Mouse (Mus musculus): Measurements from ENCODE around the gene Ncaph2. TPM values are rescaled to one million over a fixed set of nuclear protein-coding genes. Genes with fewer than 3 reads are reported as not detected.

Gene Ncaph2
- polyA plus RNA-seq, 1 experiment from 2014 or later, result 200 TPM

DNA sequence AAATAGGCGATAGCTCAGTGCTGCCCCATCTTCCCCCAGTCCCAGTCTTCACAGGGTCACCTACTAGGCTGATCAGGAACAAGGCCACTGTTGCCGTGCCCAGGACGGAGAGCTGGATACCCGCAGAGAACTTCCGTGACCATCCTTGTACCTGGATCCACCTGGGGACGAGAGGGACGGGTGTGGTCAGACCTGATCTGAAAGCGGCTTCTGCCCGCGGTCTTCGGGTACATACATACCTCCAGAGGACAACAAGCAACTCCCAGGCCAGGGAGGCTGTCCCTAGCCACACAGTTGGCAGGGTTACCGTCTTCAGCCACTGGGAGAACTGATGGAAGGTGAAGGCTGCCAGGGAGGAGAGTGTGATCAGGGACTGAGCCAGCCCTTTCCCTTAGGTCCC is 2.7 kb upstream of the Ncaph2 start:
- DNase-seq (ENCODE audit: low spot score), result no peak
- peaks cover 51% of the 10 kb centered on the region for H3K36me3 ChIP-seq
- H3K4me3 ChIP-seq, result no peak overlapping the region
- 98% methylated on average over 12 of the region's 12 CpGs for WGBS
- H3K4me1 ChIP-seq, result peaks cover 23% of the 10 kb centered on the region
- H3K9me3 ChIP-seq (replicated peaks), result no peaks in the 10 kb centered on the region
- H3K27me3 ChIP-seq (ENCODE audit: low read depth, poor library complexity, severe bottlenecking), result no peaks in the 10 kb centered on the region
- no peak overlapping the region for H3K27ac ChIP-seq

GRCm38 (mm10) chr15:89353837-89354236 is 1.7 kb upstream of the Ncaph2 start:
- Histone ChIP-seq H3K27ac (no peak overlapping the region), H3K27me3 (ENCODE audit: low read depth, poor library complexity, severe bottlenecking) (no peaks in the 10 kb centered on the region), H3K9me3 (replicated peaks) (no peaks in the 10 kb centered on the region), H3K4me1 (peaks cover 23% of the 10 kb centered on the region), H3K36me3 (peaks cover 57% of the 10 kb centered on the region), H3K4me3 (peak overlapping the region; percentile 76)
- 96% methylated on average over 16 of the region's 16 CpGs for WGBS
- DNase-seq (ENCODE audit: low spot score), result no peak

GRCm38 (mm10) chr15:89354455-89354854 is 1.1 kb upstream of the Ncaph2 start:
- peaks cover 63% of the 10 kb centered on the region for H3K36me3 ChIP-seq
- DNase-seq (ENCODE audit: low spot score), result no peak
- peak overlapping the region; percentile 93 for H3K27ac ChIP-seq
- peaks cover 23% of the 10 kb centered on the region for H3K4me1 ChIP-seq
- WGBS, result 90% methylated on average over 7 of the region's 7 CpGs
- H3K27me3 ChIP-seq (ENCODE audit: low read depth, poor library complexity, severe bottlenecking), result no peaks in the 10 kb centered on the region
- no peaks in the 10 kb centered on the region for H3K9me3 ChIP-seq (replicated peaks)
- peak overlapping the region; percentile 76 for H3K4me3 ChIP-seq

GRCm38 (mm10) chr15:89356372-89356771 is 853 bp downstream of the Ncaph2 start:
- DNase-seq (ENCODE audit: low spot score), result peak; percentile 92
- Histone ChIP-seq H3K27me3 (ENCODE audit: low read depth, poor library complexity, severe bottlenecking) (no peaks in the 10 kb centered on the region), H3K4me3 (peak overlapping the region; percentile 76), H3K27ac (peak overlapping the region; percentile 93), H3K4me1 (peaks cover 23% of the 10 kb centered on the region), H3K36me3 (peaks cover 64% of the 10 kb centered on the region), H3K9me3 (replicated peaks) (no peaks in the 10 kb centered on the region)
- whole genome bisulfite sequencing, result under 1% methylated on average over 15 of the region's 15 CpGs

- H3K27me3 ChIP-seq (ENCODE audit: low read depth, poor library complexity, severe bottlenecking), result no peaks in the 10 kb centered on the region
- H3K27ac ChIP-seq, result no peak overlapping the region
- DNase-seq (ENCODE audit: low spot score), result no peak
- H3K9me3 ChIP-seq (replicated peaks), result no peaks in the 10 kb centered on the region
- H3K4me3 ChIP-seq, result no peak overlapping the region
- peaks cover 64% of the 10 kb centered on the region for H3K36me3 ChIP-seq
- H3K4me1 ChIP-seq, result peaks cover 21% of the 10 kb centered on the region
- WGBS, result 93% methylated on average over 3 of the region's 3 CpGs
These were observed 3.3 kb downstream of the Ncaph2 start for GRCm38 (mm10) chr15:89358784-89359183.

- H3K4me3 ChIP-seq, result no peak overlapping the region
- no peak overlapping the region for H3K27ac ChIP-seq
- no peak for DNase-seq (ENCODE audit: low spot score)
- H3K27me3 ChIP-seq (ENCODE audit: low read depth, poor library complexity, severe bottlenecking), result no peaks in the 10 kb centered on the region
- WGBS, result 93% methylated on average over 7 of the region's 7 CpGs
- peaks cover 95% of the 10 kb centered on the region for H3K36me3 ChIP-seq
- H3K9me3 ChIP-seq (replicated peaks), result no peaks in the 10 kb centered on the region
- H3K4me1 ChIP-seq, result no peaks in the 10 kb centered on the region
These were observed 7.5 kb downstream of the Ncaph2 start for GRCm38 (mm10) chr15:89363051-89363450.

- no peak overlapping the region for H3K27ac ChIP-seq
- H3K4me1 ChIP-seq, result no peaks in the 10 kb centered on the region
- H3K9me3 ChIP-seq (replicated peaks), result no peaks in the 10 kb centered on the region
- no peak overlapping the region for H3K4me3 ChIP-seq
- no peak for DNase-seq (ENCODE audit: low spot score)
- WGBS, result 93% methylated on average over 4 of the region's 4 CpGs
- no peaks in the 10 kb centered on the region for H3K27me3 ChIP-seq (ENCODE audit: low read depth, poor library complexity, severe bottlenecking)
- peaks cover 100% of the 10 kb centered on the region for H3K36me3 ChIP-seq
These were observed 9.6 kb downstream of the Ncaph2 start for GRCm38 (mm10) chr15:89365141-89365551.

DNA sequence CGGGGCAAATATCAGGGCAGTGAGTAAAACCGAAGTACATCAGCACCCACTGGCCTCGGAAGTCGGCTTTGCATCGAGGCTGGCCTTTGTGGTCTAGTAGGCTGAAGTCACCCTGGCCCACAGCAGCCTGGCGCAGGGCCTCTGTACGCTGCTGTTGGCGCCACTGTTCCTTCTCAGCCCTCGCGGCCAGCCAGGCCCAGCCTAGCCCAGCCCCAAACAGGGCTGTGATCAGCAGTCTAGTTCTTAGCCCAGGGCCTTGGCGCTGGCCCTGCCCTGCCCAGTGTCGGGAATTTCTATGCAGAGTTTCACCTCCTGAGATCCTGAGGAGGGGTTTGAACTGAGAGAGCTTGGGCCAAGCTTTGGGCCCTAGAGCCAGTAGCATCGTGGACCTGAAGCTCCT is 16.5 kb downstream of the Ncaph2 start:
- no peak for DNase-seq (ENCODE audit: low spot score)
- H3K27ac ChIP-seq, result no peak overlapping the region
- peaks cover 14% of the 10 kb centered on the region for H3K27me3 ChIP-seq (ENCODE audit: low read depth, poor library complexity, severe bottlenecking)
- H3K4me3 ChIP-seq, result no peak overlapping the region; the same call in 1 of the 2 replicates
- no peaks in the 10 kb centered on the region for H3K9me3 ChIP-seq (replicated peaks)
- peaks cover 34% of the 10 kb centered on the region for H3K4me1 ChIP-seq
- peaks cover 60% of the 10 kb centered on the region for H3K36me3 ChIP-seq
- 93% methylated on average over 13 of the region's 13 CpGs for WGBS

DNA sequence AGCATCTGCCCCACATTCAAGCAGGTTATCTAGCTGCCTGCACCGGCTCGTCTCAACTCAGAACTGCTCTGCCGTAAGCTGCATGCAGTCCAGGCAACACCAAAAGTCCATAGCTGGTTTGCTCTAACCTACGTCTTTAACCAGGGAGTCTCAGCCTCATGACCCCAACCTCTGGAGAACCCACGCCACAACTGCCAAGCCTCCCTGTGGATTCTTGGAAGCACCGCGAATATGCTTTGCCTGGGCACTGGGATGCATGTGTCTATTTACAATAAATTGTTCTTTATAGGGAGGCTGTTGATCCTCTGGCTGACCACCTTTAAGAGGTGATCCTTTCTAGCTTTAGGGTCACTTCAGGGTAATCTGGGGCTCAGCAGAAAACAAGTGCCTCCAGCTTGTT is 17.0 kb downstream of the Ncaph2 start:
- H3K27me3 ChIP-seq (ENCODE audit: low read depth, poor library complexity, severe bottlenecking), result peaks cover 19% of the 10 kb centered on the region
- DNase-seq (ENCODE audit: low spot score), result no peak
- no peaks in the 10 kb centered on the region for H3K9me3 ChIP-seq (replicated peaks)
- H3K36me3 ChIP-seq, result peaks cover 55% of the 10 kb centered on the region
- H3K4me1 ChIP-seq, result peaks cover 39% of the 10 kb centered on the region
- 85% methylated on average over 7 of the region's 7 CpGs for WGBS
- no peak overlapping the region for H3K27ac ChIP-seq
- H3K4me3 ChIP-seq, result peak overlapping the region; percentile 66

- WGBS, result 2% methylated on average over 35 of the region's 35 CpGs
- peaks cover 48% of the 10 kb centered on the region for H3K36me3 ChIP-seq
- H3K4me1 ChIP-seq, result peaks cover 45% of the 10 kb centered on the region
- peak overlapping the region; percentile 93 for H3K27ac ChIP-seq
- DNase-seq (ENCODE audit: low spot score), result peak; percentile 85
- peak overlapping the region; percentile 66 for H3K4me3 ChIP-seq
- no peaks in the 10 kb centered on the region for H3K9me3 ChIP-seq (replicated peaks)
- H3K27me3 ChIP-seq (ENCODE audit: low read depth, poor library complexity, severe bottlenecking), result peaks cover 25% of the 10 kb centered on the region
These were observed 17.7 kb downstream of the Ncaph2 start for GRCm38 (mm10) chr15:89373027-89373761.

GRCm38 (mm10) chr15:89373762-89374248 is 18.3 kb downstream of the Ncaph2 start, which contains the start of gene Sco2:
Sco2 (minus strand) TSS chr15:89373846.
- Histone ChIP-seq H3K36me3 (peaks cover 42% of the 10 kb centered on the region), H3K4me3 (peak within 1 kb of the TSS; percentile 66), H3K4me1 (peaks cover 51% of the 10 kb centered on the region), H3K27ac (peak within 1 kb of the TSS; percentile 93), H3K27me3 (ENCODE audit: low read depth, poor library complexity, severe bottlenecking) (peaks cover 31% of the 10 kb centered on the region), H3K9me3 (replicated peaks) (no peaks in the 10 kb centered on the region)
- DNase-seq (ENCODE audit: low spot score), result peak; percentile 99
- 0% methylated on average over 42 of the region's 42 CpGs for WGBS

DNA sequence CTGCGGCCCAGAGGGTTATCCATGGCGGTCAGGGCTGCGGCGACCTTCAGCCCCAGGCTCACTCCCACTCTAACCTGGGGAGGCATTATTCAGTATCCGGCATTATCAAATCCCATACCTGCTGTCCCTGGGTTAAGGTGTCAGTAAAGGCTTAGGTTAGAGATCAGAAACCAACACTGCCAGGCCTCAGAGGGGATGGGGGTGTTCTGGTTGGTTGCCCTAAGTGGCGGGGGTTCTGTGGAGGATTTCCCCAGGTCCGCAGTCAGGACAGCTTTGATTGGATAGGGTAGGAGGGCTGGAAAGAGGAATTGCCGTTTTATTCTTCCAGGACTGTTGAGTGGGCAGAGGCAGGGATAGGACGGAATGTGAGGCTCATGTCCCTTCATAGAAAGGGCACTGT is 18.8 kb downstream of the Ncaph2 start:
- WGBS, result 51% methylated on average over 9 of the region's 9 CpGs
- DNase-seq (ENCODE audit: low spot score), result no peak
- Histone ChIP-seq H3K27ac (peak overlapping the region; percentile 93), H3K9me3 (replicated peaks) (no peaks in the 10 kb centered on the region), H3K4me1 (peaks cover 57% of the 10 kb centered on the region), H3K27me3 (ENCODE audit: low read depth, poor library complexity, severe bottlenecking) (peaks cover 37% of the 10 kb centered on the region), H3K4me3 (peak overlapping the region; percentile 66), H3K36me3 (peaks cover 37% of the 10 kb centered on the region)

- 92% methylated on average over 17 of the region's 17 CpGs for WGBS
These were observed 19.4 kb downstream of the Ncaph2 start for GRCm38 (mm10) chr15:89374801-89375534.

More at GRCm38 (mm10) chr15:89374801-89375534, 19.4 kb downstream of the Ncaph2 start:
- H3K4me3 ChIP-seq, result no peak overlapping the region
- H3K36me3 ChIP-seq, result peaks cover 30% of the 10 kb centered on the region
- no peaks in the 10 kb centered on the region for H3K9me3 ChIP-seq (replicated peaks)
- peaks cover 43% of the 10 kb centered on the region for H3K27me3 ChIP-seq (ENCODE audit: low read depth, poor library complexity, severe bottlenecking)
- DNase-seq (ENCODE audit: low spot score), result no peak
- H3K4me1 ChIP-seq, result peaks cover 59% of the 10 kb centered on the region
- no peak overlapping the region for H3K27ac ChIP-seq
